Mouse (Mus musculus) ovary, postnatal 14 days (tissue): ENCODE data around the gene Sdk1.
"Not testable (repeated sequence)": the region's sequence is repeated elsewhere in the genome, so short reads cannot be mapped to it uniquely, and the experiment has no call there.

Experiments
- DNase-seq: peaks from one replicate; pipeline ENCODE4 v3.0.0; 2022; ENCODE audit warnings: low spot score

Gene Sdk1

GRCm38 (mm10) chr5:141637054-141637453 lies 395.8 kb downstream of the Sdk1 start:
- not testable (repeated sequence) for DNase-seq

- no peak for DNase-seq
These were observed 404.4 kb downstream of the Sdk1 start for GRCm38 (mm10) chr5:141645671-141646070.

- DNase-seq, result no peak
These were observed 405.3 kb downstream of the Sdk1 start for GRCm38 (mm10) chr5:141646621-141647020.

- DNase-seq, result no peak
These were observed 408.6 kb downstream of the Sdk1 start for GRCm38 (mm10) chr5:141649831-141650375.

GRCm38 (mm10) chr5:141651690-141652377 lies 410.5 kb downstream of the Sdk1 start:
- no peak for DNase-seq

- DNase-seq, result no peak
These were observed 435.1 kb downstream of the Sdk1 start for GRCm38 (mm10) chr5:141676371-141676770.

GRCm38 (mm10) chr5:141677034-141677433 lies 435.7 kb downstream of the Sdk1 start:
- DNase-seq, result no peak

GRCm38 (mm10) chr5:141677841-141678240 lies 436.6 kb downstream of the Sdk1 start:
- no peak for DNase-seq

GRCm38 (mm10) chr5:141686876-141687420 lies 445.7 kb downstream of the Sdk1 start:
- DNase-seq, result no peak

GRCm38 (mm10) chr5:141689442-141690105 lies 448.3 kb downstream of the Sdk1 start:
- DNase-seq, result no peak

- DNase-seq, result peak; percentile 67
These were observed 450.2 kb downstream of the Sdk1 start for GRCm38 (mm10) chr5:141691482-141691975.

- no peak for DNase-seq
These were observed 452.4 kb downstream of the Sdk1 start for GRCm38 (mm10) chr5:141693716-141694115.

- DNase-seq, result no peak
These were observed 453.6 kb downstream of the Sdk1 start for GRCm38 (mm10) chr5:141694901-141695300.

GRCm38 (mm10) chr5:141698406-141698805 lies 457.1 kb downstream of the Sdk1 start:
- no peak for DNase-seq

- no peak for DNase-seq
These were observed 479.5 kb downstream of the Sdk1 start for GRCm38 (mm10) chr5:141720751-141721150.

GRCm38 (mm10) chr5:141727968-141728367 lies 486.7 kb downstream of the Sdk1 start:
- no peak for DNase-seq

GRCm38 (mm10) chr5:141730006-141730405 lies 488.7 kb downstream of the Sdk1 start:
- no peak for DNase-seq

- DNase-seq, result no peak
These were observed 497.4 kb downstream of the Sdk1 start for GRCm38 (mm10) chr5:141738725-141739124.

- no peak for DNase-seq
These were observed 507.5 kb downstream of the Sdk1 start for GRCm38 (mm10) chr5:141748793-141749192.

GRCm38 (mm10) chr5:141754278-141754677 lies 513.0 kb downstream of the Sdk1 start:
- DNase-seq, result no peak

GRCm38 (mm10) chr5:141758885-141759284 lies 517.6 kb downstream of the Sdk1 start:
- no peak for DNase-seq

GRCm38 (mm10) chr5:141764111-141764510 lies 522.8 kb downstream of the Sdk1 start:
- no peak for DNase-seq
